Mouse (Mus musculus): ENCODE results near the gene Lrrc15. TPM values are rescaled to one million over a fixed set of nuclear protein-coding genes. Genes with fewer than 3 reads are reported as not detected.

Gene Lrrc15
- total RNA-seq, 2 experiments from 2014 or later, result not detected

- ATAC-seq (ENCODE audit: poor library complexity, severe bottlenecking), result no peak
Measured at GRCm38 (mm10) chr16:30241623-30242022, 41.4 kb downstream of the Lrrc15 start.

- no peak for ATAC-seq (ENCODE audit: poor library complexity, severe bottlenecking)
Measured at GRCm38 (mm10) chr16:30238791-30239190, 44.3 kb downstream of the Lrrc15 start.

GRCm38 (mm10) chr16:30236091-30236699 lies 46.9 kb downstream of the Lrrc15 start:
- ATAC-seq (ENCODE audit: poor library complexity, severe bottlenecking), result peak; percentile 91

- ATAC-seq (ENCODE audit: poor library complexity, severe bottlenecking), result no peak
Measured at GRCm38 (mm10) chr16:30235577-30235976, 47.5 kb downstream of the Lrrc15 start.

- ATAC-seq (ENCODE audit: poor library complexity, severe bottlenecking), result no peak
Measured at GRCm38 (mm10) chr16:30234636-30235546, 48.2 kb downstream of the Lrrc15 start.

GRCm38 (mm10) chr16:30234077-30234476 lies 49.0 kb downstream of the Lrrc15 start:
- ATAC-seq (ENCODE audit: poor library complexity, severe bottlenecking), result no peak

GRCm38 (mm10) chr16:30231882-30232604 lies 51.0 kb downstream of the Lrrc15 start:
- ATAC-seq (ENCODE audit: poor library complexity, severe bottlenecking), result no peak

GRCm38 (mm10) chr16:30227352-30227751 lies 55.7 kb downstream of the Lrrc15 start:
- peak; percentile 77 for ATAC-seq (ENCODE audit: poor library complexity, severe bottlenecking)

- no peak for ATAC-seq (ENCODE audit: poor library complexity, severe bottlenecking)
Measured at GRCm38 (mm10) chr16:30221161-30221782, 61.8 kb downstream of the Lrrc15 start.

Other genes starting within 250 kb of the Lrrc15 start
- 0.60 and 0.71 TPM in 2 replicates for gene Hes1, start 218.9 kb downstream of the Lrrc15 start, total RNA-seq (2015)
- gene Hes1, start 218.9 kb downstream of the Lrrc15 start, total RNA-seq (2017), result 0.18 and 0.49 TPM in 2 replicates
- not detected in 2 replicates for gene Cpn2, start 15.8 kb downstream of the Lrrc15 start, total RNA-seq (2015)
- not detected in 2 replicates for gene Cpn2, start 15.8 kb downstream of the Lrrc15 start, total RNA-seq (2017)
- 0.07 and 0.38 TPM in 2 replicates for gene Gp5, start 27.5 kb upstream of the Lrrc15 start, total RNA-seq (2015)
- gene Gp5, start 27.5 kb upstream of the Lrrc15 start, total RNA-seq (2017), result not detected in 2 replicates
- gene Atp13a3, start 122.7 kb upstream of the Lrrc15 start, total RNA-seq (2015), result 101 and 107 TPM in 2 replicates
- gene Atp13a3, start 122.7 kb upstream of the Lrrc15 start, total RNA-seq (2017), result 85.2 and 87.7 TPM in 2 replicates

All from megakaryocyte, adult 5-6 weeks (primary cell).